In genomic region chr10:99409744-99410143, GRCm38 (mm10) we compare ENCODE assay signal across 9 mouse cellular contexts.
DNase-seq lines count a peak whose midpoint lies in the region; TF ChIP-seq lines count a peak whose summit lies in the region.
"Had no signal": no experiment of that assay in that cellular context is flagged by ENCODE, and none has a peak within 500 bp of the region (broad histone marks: within the 10 kb centered on the region; RNA-seq: fewer than 3 reads in every experiment).

No protein-coding gene starts in this region.

- no peak for TF ChIP-seq CTCF in gastrocnemius, adult 2 months (IDR thresholded peaks at IDR 0.05)

- peak overlapping the region; percentile 28; the same call in 1 of the 2 replicates for H3K4me3 ChIP-seq in gastrocnemius, adult 2 months

- H3K27ac ChIP-seq in gastrocnemius, adult 2 months: peak overlapping the region; percentile 56

- DNase-seq in gastrocnemius, adult 2 months: no peak
- DNase-seq in gastrocnemius, adult 8-10 months (ENCODE audit: low spot score in 2 of 2): no peak
- DNase-seq in adrenal gland, postnatal 25 days: peak; percentile 59
- peak; percentile 11 to 22 for DNase-seq in heart, postnatal 14 days
- peak; percentile 52 to 71 for DNase-seq in kidney, postnatal 36 days
- DNase-seq in frontal cortex, postnatal 36 days (ENCODE audit: low spot score in 2 of 2): no peak
- no peak for DNase-seq in cerebellum, postnatal 10 days
- no peak for DNase-seq in ovary, postnatal 10 days (ENCODE audit: low spot score)
- DNase-seq: cerebellum, adult 11-12 months had no signal

- intact Hi-C loops in gastrocnemius, adult 2 months (cut with DNase I): no loop called here
- intact Hi-C loops in heart, postnatal 14 days (cut with DNase I): loop anchor here (2.0 to 5.0 kb wide), 5 partner anchors 48 to 242 kb away; no protein-coding TSS in a partner anchor

Comparison
In these comparisons a context has a peak if more than half of its experiments do, and no peak if none do; other contexts are left out.
1. DNase-seq: peak in adrenal gland, postnatal 25 days (single experiment), heart, postnatal 14 days (2 of 2) and kidney, postnatal 36 days (2 of 2); none in gastrocnemius, adult 2 months (single experiment), gastrocnemius, adult 8-10 months (0 of 2), frontal cortex, postnatal 36 days (0 of 2), cerebellum, postnatal 10 days (0 of 2) and ovary, postnatal 10 days (single experiment).